Mouse (Mus musculus) limb, embryonic 12.5 days (tissue): ENCODE measurements around the gene Mterf1b. TPM values are rescaled to one million over a fixed set of nuclear protein-coding genes. Genes with fewer than 3 reads are reported as not detected.
"Not testable (repeated sequence)": the region's sequence is repeated elsewhere in the genome, so short reads cannot be mapped to it uniquely, and the experiment has no call there.

Source experiments
- ATAC-seq: fragments of 200-750 bp; cut with Nextera tagmentation; 2 replicates; pipeline ENCODE4 v1.8.0; 2017; ENCODE audit warnings: low read depth, moderate TSS enrichment; ENCODE audit not compliant: insufficient number of reproducible peaks, insufficient read depth, low FRiP score, low TSS enrichment
- H3K27ac ChIP-seq: fragments of 300-500 bp; sonication (generic); 2 replicates; pipeline ENCODE4 v1.5.1; 2016; ENCODE audit warnings: mild to moderate bottlenecking, moderate library complexity
- H3K27me3 ChIP-seq: fragments of 300-500 bp; sonication (generic); 2 replicates; pipeline ENCODE4 v1.6.1; 2016; ENCODE audit warnings: mild to moderate bottlenecking, moderate library complexity
- H3K36me3 ChIP-seq: fragments of 300-500 bp; sonication (generic); 2 replicates; pipeline ENCODE4 v1.6.1; 2016; ENCODE audit warnings: mild to moderate bottlenecking, moderate library complexity
- H3K4me1 ChIP-seq: fragments of 300-500 bp; sonication (generic); replicated peaks from 2 replicates; pipeline ENCODE4 v1.6.1; 2016
- H3K4me2 ChIP-seq: fragments of 300-500 bp; sonication (generic); 2 replicates; pipeline ENCODE4 v1.6.1; 2016; ENCODE audit warnings: mild to moderate bottlenecking, moderate library complexity
- H3K4me3 ChIP-seq: fragments of 300-500 bp; sonication (generic); replicated peaks from 2 replicates; pipeline ENCODE4 v1.5.1; 2016; ENCODE audit warnings: mild to moderate bottlenecking
- H3K9ac ChIP-seq: fragments of 300-500 bp; sonication (generic); replicated peaks from 2 replicates; pipeline ENCODE4 v1.6.1; 2016; ENCODE audit warnings: mild to moderate bottlenecking, moderate library complexity
- H3K9me3 ChIP-seq: fragments of 300-500 bp; sonication (generic); 2 replicates; pipeline ENCODE4 v1.6.1; 2016; ENCODE audit warnings: mild to moderate bottlenecking, moderate library complexity
- WGBS: fragments of 180-500 bp; shearing (Covaris S2); methylation state at CpG from one replicate; pipeline ENCODE4 v1.1.7; 2016; 5-methylcytosine and 5-hydroxymethylcytosine counted together
- polyA plus RNA-seq: library from polyadenylated mRNA; unstranded; fragments of >200 nt; fragmentation: Nextera tagmentation; extraction: Ambion mirVana; gene quantifications from 2 replicates; pipeline ENCODE4 v1.2.1, GENCODE M21; 2016

Mterf1b gene
- 3.1 and 3.2 TPM in 2 replicates for polyA plus RNA-seq

DNA sequence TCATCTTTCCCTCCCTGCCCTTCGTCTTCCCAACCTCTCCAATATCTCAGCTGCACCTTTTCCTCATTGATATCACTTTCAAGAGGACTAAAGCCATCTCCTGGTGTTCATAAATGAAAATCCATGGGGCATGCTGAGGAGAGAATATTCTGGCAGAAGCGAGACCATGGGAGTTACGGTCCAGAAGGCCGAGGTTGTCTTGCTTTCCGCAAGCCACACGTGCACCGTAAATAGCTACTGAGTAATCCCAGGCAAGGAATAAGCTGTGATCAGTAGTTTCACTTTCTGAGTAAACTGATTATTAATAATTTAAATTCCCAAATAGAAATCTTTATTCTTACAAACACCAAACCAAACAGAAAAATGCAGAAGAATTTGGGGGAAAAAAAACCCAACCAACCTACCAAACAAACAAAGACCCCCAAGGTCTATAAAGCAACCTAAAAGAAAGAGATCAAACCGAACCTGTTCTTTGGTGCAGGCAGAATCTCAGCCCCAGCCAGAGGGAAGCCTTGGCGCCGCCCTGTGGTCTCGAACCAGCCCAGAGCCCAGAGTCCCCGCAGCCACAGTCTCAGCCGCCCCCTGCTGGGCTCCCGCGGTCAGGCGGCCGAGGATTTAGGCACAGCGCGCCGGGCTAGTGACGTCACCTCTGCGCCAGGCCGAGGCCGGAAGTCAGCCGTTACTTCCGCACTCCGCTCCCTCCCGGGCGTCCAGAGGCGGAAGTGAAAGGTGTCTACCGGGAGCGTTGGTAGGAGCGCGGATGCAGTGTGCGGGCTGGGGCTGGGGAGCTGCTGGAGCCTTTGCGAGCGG, at the start of gene Mterf1b:
Mterf1b (plus strand) TSS at position 697 of the 810 bp plus-strand sequence.
- 58% methylated on average over 12 of the region's 37 CpGs for WGBS
- H3K36me3 ChIP-seq, H3K4me1 ChIP-seq, H3K27ac ChIP-seq, H3K27me3 ChIP-seq, H3K9me3 ChIP-seq: not testable (repeated sequence)
- Histone ChIP-seq H3K4me2 (peak within 1 kb of the TSS; percentile 73), H3K9ac (peak within 1 kb of the TSS; percentile 56), H3K4me3 (peak within 1 kb of the TSS; percentile 42)
- ATAC-seq: peak; percentile 95

DNA sequence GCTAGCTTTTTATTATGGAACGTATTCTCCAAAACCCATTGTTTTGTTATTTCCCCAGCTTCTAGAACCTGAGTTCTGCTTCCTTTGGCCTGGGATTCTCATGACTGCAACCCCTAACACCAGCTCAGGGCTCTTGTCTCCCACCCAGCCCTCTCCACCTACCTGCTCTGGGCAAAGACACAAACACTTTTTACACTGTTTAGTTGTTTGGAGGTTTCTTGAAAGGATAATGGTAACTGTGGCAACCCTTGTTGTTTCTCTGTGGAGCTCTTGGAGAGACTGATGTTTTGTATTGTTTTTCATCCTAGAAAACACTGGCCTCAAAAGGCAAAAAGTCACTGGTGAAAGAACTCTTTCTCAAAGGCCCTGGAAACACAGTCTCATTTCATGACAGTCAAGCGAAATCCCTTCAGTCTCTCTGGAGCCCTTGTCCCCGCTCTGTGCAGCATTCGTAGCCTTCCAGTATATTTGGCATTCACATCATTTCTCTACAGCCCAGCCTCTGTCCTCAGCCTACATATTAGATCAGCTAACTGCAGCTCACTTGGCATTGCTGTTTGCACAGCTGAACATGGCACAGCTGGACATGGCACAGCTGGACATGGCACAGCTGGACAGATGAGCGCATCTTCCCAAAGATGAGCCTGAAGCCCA, 32.6 kb upstream of the Mterf1b start:
- H3K4me2 ChIP-seq, H3K4me3 ChIP-seq, H3K36me3 ChIP-seq, H3K27ac ChIP-seq, H3K9me3 ChIP-seq, H3K27me3 ChIP-seq, ATAC-seq, H3K4me1 ChIP-seq, H3K9ac ChIP-seq: not testable (repeated sequence)
- 95% methylated on average over 5 of the region's 5 CpGs for WGBS

DNA sequence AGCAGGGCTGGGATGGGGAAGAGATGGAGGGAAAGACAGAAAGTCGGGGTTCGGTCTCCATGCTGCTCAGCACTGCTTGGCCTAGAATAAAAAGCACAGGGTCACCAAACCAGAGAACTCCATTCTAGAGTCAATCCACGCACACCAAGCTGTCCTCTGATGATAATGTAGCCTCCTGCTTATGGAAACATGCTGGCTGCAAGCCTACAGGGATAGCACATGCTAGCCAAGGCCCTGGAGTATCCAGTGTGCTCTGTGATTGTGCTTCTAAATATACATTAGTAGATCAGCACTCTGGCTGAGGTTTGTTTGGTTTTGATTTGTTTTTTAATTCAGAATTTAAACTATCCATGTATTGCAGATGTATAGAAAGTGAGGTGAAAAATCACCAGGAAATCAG, 30.6 kb upstream of the Mterf1b start:
- Histone ChIP-seq H3K9ac (no peak overlapping the region), H3K27me3 (no peaks in the 10 kb centered on the region), H3K9me3 (no peaks in the 10 kb centered on the region), H3K4me3 (no peak overlapping the region), H3K36me3 (no peaks in the 10 kb centered on the region), H3K4me2 (no peak overlapping the region), H3K4me1 (no peaks in the 10 kb centered on the region), H3K27ac (no peak overlapping the region)
- ATAC-seq: no peak
- 85% methylated on average over 3 of the region's 3 CpGs for WGBS

DNA sequence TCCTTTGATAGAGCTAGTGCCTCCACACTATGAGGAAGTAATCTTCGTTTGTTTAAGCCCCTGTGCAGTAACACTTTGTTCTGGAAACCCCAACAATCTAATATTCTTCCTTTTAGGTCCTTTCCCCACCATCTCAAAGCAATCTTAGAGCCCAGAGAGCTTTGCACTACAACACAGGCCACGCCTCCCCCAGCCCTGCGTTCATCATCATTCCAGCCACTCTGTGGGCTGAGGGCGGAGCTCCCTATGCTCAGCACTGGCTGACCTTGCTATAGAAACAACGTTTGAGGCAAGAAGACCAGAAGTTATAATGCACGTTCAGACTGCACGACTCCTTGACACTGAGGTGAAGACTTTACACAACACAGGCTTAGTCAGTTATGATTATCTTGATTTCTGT, 29.7 kb upstream of the Mterf1b start:
- H3K27ac ChIP-seq: no peak overlapping the region
- no peak for ATAC-seq
- H3K4me3 ChIP-seq: no peak overlapping the region
- no peaks in the 10 kb centered on the region for H3K36me3 ChIP-seq
- H3K4me2 ChIP-seq: no peak overlapping the region
- 69% methylated on average over 7 of the region's 7 CpGs for WGBS
- no peaks in the 10 kb centered on the region for H3K9me3 ChIP-seq
- H3K4me1 ChIP-seq: no peaks in the 10 kb centered on the region
- H3K9ac ChIP-seq: no peak overlapping the region
- no peaks in the 10 kb centered on the region for H3K27me3 ChIP-seq

DNA sequence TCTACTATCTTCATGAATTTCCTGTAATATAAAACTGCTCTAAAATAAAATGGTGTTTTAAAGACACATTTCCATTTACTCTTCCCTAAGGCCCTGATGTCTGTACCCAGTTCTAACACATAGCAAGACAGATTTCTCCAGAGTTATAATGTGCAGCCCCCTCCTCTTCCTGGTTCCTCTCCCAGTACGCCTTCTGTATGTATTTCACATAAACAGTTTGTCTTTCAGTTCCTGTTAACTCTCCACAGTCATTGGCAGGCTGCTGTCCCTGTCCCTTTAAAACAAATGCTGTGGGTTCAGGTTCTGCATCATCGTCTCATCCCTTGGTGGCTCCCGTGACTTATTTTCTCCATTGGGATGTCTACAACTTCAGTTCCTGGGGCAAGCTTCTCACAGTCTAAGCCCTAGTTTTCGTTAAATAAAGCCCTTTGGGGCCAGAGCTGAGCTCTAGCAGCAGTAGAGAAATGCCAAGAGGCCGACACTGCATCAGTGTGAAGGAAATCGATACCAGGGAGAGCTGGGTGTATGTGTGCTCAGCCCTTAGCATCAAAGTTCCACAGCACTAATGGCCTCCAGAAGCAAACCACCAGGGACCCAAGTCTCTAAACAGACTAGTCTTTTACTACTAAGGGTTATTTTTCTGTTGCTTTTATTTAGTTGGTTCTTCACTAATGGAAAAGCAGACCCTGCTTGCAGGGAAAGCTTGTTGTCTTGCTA, 24.2 kb upstream of the Mterf1b start:
- WGBS: 70% methylated on average over 6 of the region's 6 CpGs

DNA sequence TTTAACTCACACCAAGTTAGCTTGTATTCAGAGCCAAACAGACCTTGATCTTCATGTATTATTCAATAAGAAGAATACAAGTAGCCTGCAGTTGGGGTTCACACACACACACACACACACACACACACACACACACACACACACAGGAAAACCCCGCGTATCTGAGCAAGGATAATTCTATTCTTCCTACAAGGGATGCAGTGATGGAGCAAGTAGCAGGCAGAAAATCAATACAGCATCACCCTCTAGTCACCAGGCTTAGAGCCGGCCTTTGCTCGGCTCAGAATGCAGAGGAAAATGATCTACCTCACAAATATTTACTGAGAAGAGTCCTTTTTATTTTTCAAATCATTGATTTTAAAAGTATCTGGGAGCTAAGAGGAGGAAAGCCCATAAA, 23.6 kb upstream of the Mterf1b start:
- H3K4me2 ChIP-seq, H3K27ac ChIP-seq, ATAC-seq, H3K4me1 ChIP-seq, H3K36me3 ChIP-seq, H3K27me3 ChIP-seq, H3K9me3 ChIP-seq, H3K4me3 ChIP-seq, H3K9ac ChIP-seq: not testable (repeated sequence)
- 80% methylated on average over 4 of the region's 4 CpGs for WGBS

More for the DNA sequence above, 24.2 kb upstream of the Mterf1b start:
- H3K9me3 ChIP-seq, H3K27ac ChIP-seq, H3K36me3 ChIP-seq, H3K9ac ChIP-seq, ATAC-seq, H3K4me3 ChIP-seq, H3K4me1 ChIP-seq, H3K27me3 ChIP-seq, H3K4me2 ChIP-seq: not testable (repeated sequence)

DNA sequence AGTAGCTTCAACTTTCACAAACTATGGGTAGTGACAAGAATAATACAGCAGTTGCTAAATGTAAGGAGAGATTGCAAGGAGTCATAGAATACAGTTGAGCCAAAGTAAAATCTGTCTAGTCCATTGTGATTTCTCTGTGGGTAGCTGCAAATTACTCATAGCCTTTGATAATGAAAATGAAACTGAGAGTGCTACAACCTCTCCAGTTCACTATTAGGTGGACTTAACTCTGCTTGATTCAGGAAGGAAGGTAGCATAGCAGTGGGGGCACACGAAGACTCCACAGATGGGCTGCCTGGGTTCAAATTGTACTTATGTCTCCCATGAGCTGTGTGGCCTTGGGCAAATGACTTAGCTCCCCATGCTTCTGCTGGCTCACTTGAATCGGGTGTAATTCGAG, 15.7 kb upstream of the Mterf1b start:
- H3K27me3 ChIP-seq, H3K9me3 ChIP-seq: not testable (repeated sequence)

DNA sequence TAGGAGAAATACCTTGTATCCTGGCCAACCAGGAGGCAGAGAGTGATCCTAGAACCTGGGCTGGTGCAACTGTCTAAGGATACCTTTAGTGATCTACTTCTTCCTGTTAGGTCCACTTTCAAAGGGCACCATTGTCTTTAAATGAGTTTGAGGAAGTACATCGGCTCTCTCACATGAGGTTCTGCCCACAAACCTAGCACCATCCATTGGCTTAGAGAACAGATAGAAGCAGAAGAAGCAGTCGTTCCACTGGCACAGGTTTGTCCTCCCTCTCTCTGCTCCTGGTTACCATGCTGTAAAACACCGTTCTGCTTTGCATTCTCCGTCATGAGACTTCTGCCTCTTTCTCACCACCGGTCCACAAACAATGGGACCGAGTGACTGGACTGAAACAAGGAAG, 12.8 kb upstream of the Mterf1b start:
- H3K9ac ChIP-seq: no peak overlapping the region
- H3K4me3 ChIP-seq: no peak overlapping the region
- H3K4me1 ChIP-seq: no peaks in the 10 kb centered on the region
- H3K27me3 ChIP-seq: no peaks in the 10 kb centered on the region; the same call in 1 of the 2 replicates
- H3K9me3 ChIP-seq: no peaks in the 10 kb centered on the region
- no peaks in the 10 kb centered on the region for H3K36me3 ChIP-seq
- H3K27ac ChIP-seq: no peak overlapping the region
- no peak overlapping the region for H3K4me2 ChIP-seq
- 83% methylated on average over 6 of the region's 6 CpGs for WGBS
- ATAC-seq: no peak

More for the DNA sequence above, 15.7 kb upstream of the Mterf1b start:
- H3K9ac ChIP-seq, ATAC-seq, H3K4me1 ChIP-seq, H3K36me3 ChIP-seq, H3K27ac ChIP-seq, H3K4me3 ChIP-seq, H3K4me2 ChIP-seq: not testable (repeated sequence)
- 75% methylated on average over 3 of the region's 3 CpGs for WGBS

DNA sequence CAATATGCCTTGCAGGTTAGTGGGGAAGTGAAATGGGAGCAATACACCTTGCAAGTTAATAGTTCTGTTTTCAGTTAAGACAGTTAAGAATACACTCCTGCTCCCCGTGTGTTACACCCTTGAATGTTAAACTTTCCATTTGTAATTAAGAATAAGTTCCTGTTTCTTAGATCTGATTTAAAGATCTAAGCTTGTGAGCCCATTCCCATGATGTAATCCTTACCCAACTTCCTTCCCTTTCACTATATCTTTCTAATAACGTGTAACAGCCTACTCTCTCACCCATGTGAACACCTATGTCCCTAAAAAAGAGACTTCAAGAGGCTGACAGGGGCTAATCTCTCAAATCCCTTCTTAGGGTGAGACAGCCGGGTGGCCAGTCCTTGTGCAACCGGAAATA, 5.4 kb upstream of the Mterf1b start:
- H3K9me3 ChIP-seq: peaks cover 5% of the 10 kb centered on the region; the same call in 1 of the 2 replicates
- H3K36me3 ChIP-seq: no peaks in the 10 kb centered on the region
- no peak for ATAC-seq
- H3K4me1 ChIP-seq: no peaks in the 10 kb centered on the region
- no peak overlapping the region for H3K4me3 ChIP-seq
- H3K27ac ChIP-seq: no peak overlapping the region
- H3K27me3 ChIP-seq: no peaks in the 10 kb centered on the region
- 59% methylated on average over 4 of the region's 4 CpGs for WGBS
- H3K4me2 ChIP-seq: no peak overlapping the region
- H3K9ac ChIP-seq: no peak overlapping the region

DNA sequence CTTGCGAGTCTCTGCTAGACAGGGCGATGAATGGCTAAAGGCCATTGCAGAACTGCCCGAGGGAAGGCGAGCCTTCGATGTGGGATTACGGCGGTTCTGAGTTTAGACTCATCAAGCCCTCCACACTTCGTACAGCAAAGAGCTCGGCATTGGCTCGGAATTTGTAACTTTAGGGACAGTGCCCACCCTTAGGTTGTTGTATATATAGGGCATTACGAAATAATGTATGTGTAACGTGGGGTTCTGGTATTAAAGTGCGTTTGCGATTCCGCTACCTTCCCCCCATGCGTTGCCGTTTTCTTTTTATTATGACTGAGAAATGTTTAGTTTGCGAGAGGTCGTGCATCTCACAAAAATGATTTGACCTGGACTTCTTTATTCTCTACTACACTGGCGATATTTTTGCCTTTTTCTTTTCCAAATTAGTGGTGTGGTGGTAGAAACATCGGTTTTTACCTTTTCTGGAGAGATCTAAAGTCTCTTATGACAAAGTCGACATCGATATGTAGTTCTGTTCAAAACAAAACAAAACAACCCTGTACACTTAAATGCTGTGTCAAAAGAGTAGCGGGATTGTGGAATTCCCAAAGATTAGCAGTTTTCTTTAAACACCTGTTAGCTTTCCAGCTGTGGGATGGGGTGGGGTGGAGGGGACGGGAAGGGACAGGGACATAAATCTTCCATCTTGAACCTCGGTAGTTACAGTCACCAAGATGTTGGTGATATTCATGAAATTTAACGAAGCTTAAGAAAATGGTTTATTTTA, 497 bp downstream of the Mterf1b start:
- not testable (repeated sequence) for H3K9me3 ChIP-seq, H3K27ac ChIP-seq, ATAC-seq, H3K4me1 ChIP-seq, H3K27me3 ChIP-seq, H3K36me3 ChIP-seq
- Histone ChIP-seq H3K9ac (peak overlapping the region; percentile 56), H3K4me3 (peak overlapping the region; percentile 42), H3K4me2 (peak overlapping the region; percentile 73)
- 6% methylated on average over 15 of the region's 27 CpGs for WGBS

DNA sequence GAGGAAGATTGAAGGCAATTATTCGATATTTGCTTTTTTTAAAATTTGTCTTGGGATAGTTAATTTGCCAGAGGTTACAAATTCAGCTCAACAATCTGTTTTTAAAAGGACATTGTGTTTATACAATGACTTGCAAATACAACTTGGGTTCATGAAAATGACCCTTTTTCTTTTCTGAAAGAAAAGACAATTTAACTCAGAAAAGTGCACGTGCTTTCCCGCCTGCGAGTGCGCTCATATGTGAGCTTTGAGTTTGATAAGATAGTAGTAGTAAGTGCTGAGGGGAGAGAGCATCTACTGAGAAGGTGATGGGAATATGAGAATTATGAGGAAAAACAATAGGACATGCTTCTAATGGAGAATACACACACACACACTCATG, 1.1 kb downstream of the Mterf1b start:
- H3K4me3 ChIP-seq: peak overlapping the region; percentile 42; the same call in 1 of the 2 replicates
- no peak for ATAC-seq

More for the DNA sequence above, 1.1 kb downstream of the Mterf1b start:
- H3K9ac ChIP-seq: no peak overlapping the region
- H3K27me3 ChIP-seq: no peaks in the 10 kb centered on the region
- no peaks in the 10 kb centered on the region for H3K36me3 ChIP-seq
- H3K9me3 ChIP-seq: peaks cover 5% of the 10 kb centered on the region; the same call in 1 of the 2 replicates
- WGBS: 88% methylated on average over 5 of the region's 5 CpGs
- H3K27ac ChIP-seq: no peak overlapping the region
- H3K4me1 ChIP-seq: no peaks in the 10 kb centered on the region; the same call in 1 of the 2 replicates
- peak overlapping the region; percentile 73 for H3K4me2 ChIP-seq
